Mouse (Mus musculus) lung, adult 2 months (tissue): ENCODE measurements around the gene Rpia.

Experiments
- CTCF ChIP-seq: fragments of 200-500 bp; IDR thresholded peaks from 2 replicates; pipeline ENCODE4 v1.5.1; 2011; ENCODE audit warnings: mild to moderate bottlenecking, low read length, control low read depth; ENCODE audit not compliant: insufficient read depth
- POLR2A ChIP-seq: fragments of 200-500 bp; IDR thresholded peaks from 2 replicates; pipeline ENCODE4 v1.6.1; 2011; ENCODE audit warnings: low read depth, mild to moderate bottlenecking, control low read depth, low read length, borderline replicate concordance; ENCODE audit errors: extremely low read depth

DNA sequence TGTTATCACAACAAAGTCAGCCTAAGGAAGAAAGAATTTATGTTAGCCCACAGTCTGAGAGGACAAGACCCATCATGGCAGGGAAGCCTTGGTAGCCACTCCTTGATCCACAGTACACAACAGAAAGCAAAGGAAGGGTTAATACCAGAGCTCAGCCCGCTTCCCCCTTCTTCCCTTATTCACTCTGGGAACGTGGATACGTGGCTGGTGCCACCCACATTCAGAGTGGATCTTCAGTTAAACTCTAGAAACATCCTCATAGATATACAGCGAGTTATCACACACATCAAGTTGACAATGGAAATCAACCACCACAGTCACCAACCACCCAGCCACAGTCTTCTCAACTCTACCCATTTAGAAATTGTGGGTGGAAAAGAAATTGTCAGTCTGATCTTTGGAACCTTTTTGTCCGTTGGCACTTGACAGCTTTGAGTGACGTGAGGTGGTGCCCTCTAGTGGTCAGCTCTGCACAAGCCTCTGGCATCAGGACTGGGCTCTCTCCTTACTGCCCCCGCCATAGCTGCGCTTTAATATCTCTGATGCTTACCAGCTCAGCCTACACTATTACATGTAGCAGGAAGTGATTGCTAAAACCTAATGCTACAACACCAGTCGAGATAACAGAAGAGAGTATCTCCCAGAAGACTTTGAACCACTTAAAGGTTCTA lies 5.7 kb upstream of the Rpia start:
- TF ChIP-seq CTCF (peak; percentile 95), POLR2A (no peak)
